Mouse (Mus musculus) B cell, adult (primary cell): Measurements from ENCODE around the gene Gm13278. TPM values are rescaled to one million over a fixed set of nuclear protein-coding genes. Genes with fewer than 3 reads are reported as not detected.

Experiments used
- total RNA-seq: library from RNA; stranded (reverse); gene quantifications from 4 replicates; pipeline ENCODE4 v1.2.4, GENCODE M21; 2023; ENCODE audit not compliant: inconsistent age

Gm13278 gene
- total RNA-seq, 1 experiment from 2014 or later: not detected

Other genes starting within 250 kb of the Gm13278 start
- not detected in 4 replicates for gene Ifna15, start 233.3 kb upstream of the Gm13278 start, total RNA-seq
- not detected in 4 replicates for gene Ifna14, start 219.8 kb upstream of the Gm13278 start, total RNA-seq
- gene Ifna9, start 199.2 kb upstream of the Gm13278 start, total RNA-seq: not detected in 4 replicates
- not detected in 4 replicates for gene Ifna12, start 188.2 kb upstream of the Gm13278 start, total RNA-seq
- not detected in 4 replicates for gene C87499, start 157.1 kb upstream of the Gm13278 start, total RNA-seq
- not detected in 4 replicates for gene Ifna13, start 147.1 kb upstream of the Gm13278 start, total RNA-seq
- gene Ifna16, start 114.6 kb upstream of the Gm13278 start, total RNA-seq: not detected in 4 replicates
- gene Ifna2, start 107.6 kb upstream of the Gm13278 start, total RNA-seq: not detected in 4 replicates
- gene Ifnab, start 100.2 kb upstream of the Gm13278 start, total RNA-seq: not detected in 4 replicates
- not detected in 4 replicates for gene Gm26566, start 69.7 kb upstream of the Gm13278 start, total RNA-seq
- 16.1 to 18.8 TPM (median 16.6 TPM) in 4 replicates for gene Klhl9, start 69.1 kb upstream of the Gm13278 start, total RNA-seq
- gene Gm13271, start 36.7 kb upstream of the Gm13278 start, total RNA-seq: not detected in 4 replicates
- gene Gm13283, start 31.4 kb upstream of the Gm13278 start, total RNA-seq: not detected in 4 replicates
- not detected in 4 replicates for gene Gm13290, start 17.7 kb upstream of the Gm13278 start, total RNA-seq
- not detected in 4 replicates for gene Gm13289, start 14.6 kb upstream of the Gm13278 start, total RNA-seq
- not detected in 4 replicates for gene Gm13272, start 11.7 kb upstream of the Gm13278 start, total RNA-seq
- gene Ifnz, start 9.4 kb upstream of the Gm13278 start, total RNA-seq: not detected in 4 replicates
- not detected in 4 replicates for gene Gm13276, start 5.8 kb upstream of the Gm13278 start, total RNA-seq
- gene Gm13277, start 2.9 kb upstream of the Gm13278 start, total RNA-seq: not detected in 4 replicates
- gene Gm13275, start 2.9 kb downstream of the Gm13278 start, total RNA-seq: not detected in 4 replicates
- gene Gm13279, start 5.8 kb downstream of the Gm13278 start, total RNA-seq: not detected in 4 replicates
- gene Gm13285, start 8.1 kb downstream of the Gm13278 start, total RNA-seq: 0.36 TPM in 1 of 4 replicates, not detected in the others
- gene Gm13287, start 11.7 kb downstream of the Gm13278 start, total RNA-seq: not detected in 4 replicates
- gene Gm13288, start 14.0 kb downstream of the Gm13278 start, total RNA-seq: not detected in 4 replicates
- gene Ifna7, start 24.7 kb downstream of the Gm13278 start, total RNA-seq: not detected in 4 replicates
- gene Ifna11, start 28.4 kb downstream of the Gm13278 start, total RNA-seq: not detected in 4 replicates
- not detected in 4 replicates for gene Ifna6, start 35.9 kb downstream of the Gm13278 start, total RNA-seq
- not detected in 4 replicates for gene Ifna5, start 44.0 kb downstream of the Gm13278 start, total RNA-seq
- not detected in 4 replicates for gene Ifna4, start 50.3 kb downstream of the Gm13278 start, total RNA-seq
- gene Ifna1, start 58.5 kb downstream of the Gm13278 start, total RNA-seq: not detected in 4 replicates
- not detected in 4 replicates for gene Ifne, start 88.7 kb downstream of the Gm13278 start, total RNA-seq